Mouse (Mus musculus) neural tube, embryonic 11.5 days (tissue): Measurements from ENCODE around the gene Prokr1. TPM values are rescaled to one million over a fixed set of nuclear protein-coding genes. Genes with fewer than 3 reads are reported as not detected.
"Not testable (repeated sequence)": the region's sequence is repeated elsewhere in the genome, so short reads cannot be mapped to it uniquely, and the experiment has no call there.

Source experiments
- ATAC-seq: fragments of 200-750 bp; cut with Nextera tagmentation; 2 replicates; pipeline ENCODE4 v1.8.0; 2017; ENCODE audit warnings: moderate number of reproducible peaks, mild to moderate bottlenecking, moderate TSS enrichment, moderate library complexity; ENCODE audit not compliant: insufficient read depth, low FRiP score, low TSS enrichment
- DNase-seq: peaks from one replicate; pipeline ENCODE4 v3.0.0-alpha.2; 2015; ENCODE audit warnings: low spot score
- H3K27ac ChIP-seq: fragments of 300-500 bp; sonication (generic); 2 replicates; pipeline ENCODE4 v1.5.1; 2014; ENCODE audit warnings: low read depth, mild to moderate bottlenecking, low read length
- H3K27me3 ChIP-seq: fragments of 300-500 bp; sonication (generic); 2 replicates; pipeline ENCODE4 v1.6.1; 2014; ENCODE audit warnings: mild to moderate bottlenecking, low read length, mixed read lengths; ENCODE audit not compliant: control insufficient read depth, insufficient read depth
- H3K36me3 ChIP-seq: fragments of 300-500 bp; sonication (generic); 2 replicates; pipeline ENCODE4 v1.6.1; 2014; ENCODE audit warnings: mild to moderate bottlenecking, low read length, moderate library complexity, mixed read lengths; ENCODE audit not compliant: control insufficient read depth, insufficient read depth
- H3K4me1 ChIP-seq: fragments of 300-500 bp; sonication (generic); 2 replicates; pipeline ENCODE4 v1.6.1; 2014; ENCODE audit warnings: low read length, mixed read lengths; ENCODE audit not compliant: control insufficient read depth, insufficient read depth
- H3K4me2 ChIP-seq: fragments of 300-500 bp; sonication (generic); 2 replicates; pipeline ENCODE4 v1.6.1; 2014; ENCODE audit warnings: low read depth, mild to moderate bottlenecking, moderate library complexity
- H3K4me3 ChIP-seq: fragments of 300-500 bp; sonication (generic); 2 replicates; pipeline ENCODE4 v1.5.1; 2014; ENCODE audit warnings: low read depth, low read length
- H3K9ac ChIP-seq: fragments of 300-500 bp; sonication (generic); 2 replicates; pipeline ENCODE4 v1.6.1; 2014; ENCODE audit warnings: mild to moderate bottlenecking, low read length
- H3K9me3 ChIP-seq: fragments of 300-500 bp; sonication (generic); 2 replicates; pipeline ENCODE4 v1.6.1; 2016; ENCODE audit warnings: low read length; ENCODE audit not compliant: control insufficient read depth
- WGBS: fragments of 180-500 bp; shearing (Covaris S2); extraction: QIAGEN DNeasy Blood & Tissue Kit; methylation state at CpG from one replicate; pipeline ENCODE4 v1.1.7; 2014; 5-methylcytosine and 5-hydroxymethylcytosine counted together
- polyA plus RNA-seq: library from polyadenylated mRNA; unstranded; fragments of >200 nt; fragmentation: Nextera tagmentation; extraction: Ambion mirVana; gene quantifications from 2 replicates; pipeline ENCODE4 v1.2.1, GENCODE M21; 2014

Prokr1 gene
- polyA plus RNA-seq, 1 experiment from 2014 or later = 3.6 TPM

DNA sequence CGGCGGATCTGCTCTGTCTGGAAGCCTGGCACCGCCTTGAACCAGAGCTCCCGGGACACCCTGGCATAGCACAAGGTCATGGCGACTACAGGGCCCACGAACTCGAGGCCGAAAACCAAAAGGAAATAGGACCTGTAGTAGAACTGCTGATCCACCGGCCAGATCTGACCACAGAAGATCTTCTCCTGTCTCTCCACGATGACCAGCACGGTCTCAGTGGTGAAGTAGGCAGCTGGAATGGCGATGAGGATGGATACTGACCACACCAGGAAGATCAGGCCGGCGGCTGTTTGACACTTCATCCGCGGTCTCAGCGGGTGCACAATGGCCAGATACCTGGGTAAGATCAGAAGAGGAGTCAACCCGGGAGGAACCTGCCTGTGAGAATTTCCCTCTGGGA is 9.0 kb downstream of the Prokr1 start:
- no peaks in the 10 kb centered on the region for H3K27me3 ChIP-seq
- 88% methylated on average over 18 of the region's 18 CpGs for WGBS

DNA sequence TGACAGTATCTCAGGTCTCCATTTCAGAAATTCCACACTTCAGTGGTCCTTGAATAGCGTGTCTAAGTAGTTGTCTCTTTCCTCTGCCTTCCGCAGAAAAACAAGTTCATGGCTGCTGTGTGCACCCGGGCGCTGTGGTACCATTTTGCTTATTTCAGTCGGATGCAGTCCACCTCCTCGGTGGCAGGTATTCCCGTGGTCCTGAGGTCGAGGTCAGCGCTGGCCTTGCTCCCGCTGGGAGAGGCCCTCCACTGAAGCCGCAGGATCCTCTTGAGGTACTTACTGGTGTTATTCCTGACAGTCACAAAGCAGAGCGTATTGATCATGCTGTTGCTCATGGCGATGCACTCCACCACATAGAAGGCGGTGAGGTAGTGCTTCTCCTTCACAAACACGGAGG is 9.5 kb downstream of the Prokr1 start:
- no peaks in the 10 kb centered on the region for H3K36me3 ChIP-seq
- WGBS = 86% methylated on average over 15 of the region's 15 CpGs
- no peaks in the 10 kb centered on the region for H3K9me3 ChIP-seq
- H3K4me3 ChIP-seq = no peak overlapping the region
- H3K27ac ChIP-seq = no peak overlapping the region
- H3K9ac ChIP-seq = no peak overlapping the region
- no peak for ATAC-seq
- no peak overlapping the region for H3K4me2 ChIP-seq
- no peak for DNase-seq
- no peaks in the 10 kb centered on the region for H3K4me1 ChIP-seq
- no peaks in the 10 kb centered on the region for H3K27me3 ChIP-seq

More for the DNA sequence above, 9.0 kb downstream of the Prokr1 start:
- H3K4me1 ChIP-seq = no peaks in the 10 kb centered on the region
- H3K4me2 ChIP-seq = no peak overlapping the region
- DNase-seq (no peak), ATAC-seq (no peak)
- no peaks in the 10 kb centered on the region for H3K36me3 ChIP-seq
- H3K9ac ChIP-seq = no peak overlapping the region
- no peak overlapping the region for H3K27ac ChIP-seq
- no peak overlapping the region for H3K4me3 ChIP-seq
- no peaks in the 10 kb centered on the region for H3K9me3 ChIP-seq

DNA sequence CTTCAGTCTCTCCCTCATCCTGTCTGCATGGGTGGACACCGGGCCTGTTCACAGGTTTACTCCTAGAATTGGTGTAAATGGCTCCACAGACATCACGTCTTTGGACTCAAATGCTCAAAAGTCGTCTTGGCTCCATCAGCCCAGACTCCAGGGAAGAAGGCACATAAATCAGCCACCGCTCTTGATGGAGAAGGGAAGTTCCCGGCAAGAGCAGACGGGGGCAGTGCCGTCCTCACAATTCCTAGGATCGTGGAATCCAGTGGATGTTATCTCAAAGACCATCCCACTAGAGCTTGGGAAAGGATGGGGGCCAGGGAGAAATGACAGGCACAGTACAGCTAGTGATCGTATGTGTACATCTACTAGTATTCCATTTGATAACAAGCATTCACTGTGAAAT is 12.3 kb downstream of the Prokr1 start:
- ATAC-seq (no peak), DNase-seq (peak; percentile 36)
- Histone ChIP-seq H3K4me2 (no peak overlapping the region), H3K27me3 (no peaks in the 10 kb centered on the region), H3K9ac (no peak overlapping the region), H3K9me3 (no peaks in the 10 kb centered on the region), H3K36me3 (no peaks in the 10 kb centered on the region), H3K4me1 (no peaks in the 10 kb centered on the region), H3K27ac (no peak overlapping the region), H3K4me3 (no peak overlapping the region)
- 34% methylated on average over 9 of the region's 9 CpGs for WGBS

DNA sequence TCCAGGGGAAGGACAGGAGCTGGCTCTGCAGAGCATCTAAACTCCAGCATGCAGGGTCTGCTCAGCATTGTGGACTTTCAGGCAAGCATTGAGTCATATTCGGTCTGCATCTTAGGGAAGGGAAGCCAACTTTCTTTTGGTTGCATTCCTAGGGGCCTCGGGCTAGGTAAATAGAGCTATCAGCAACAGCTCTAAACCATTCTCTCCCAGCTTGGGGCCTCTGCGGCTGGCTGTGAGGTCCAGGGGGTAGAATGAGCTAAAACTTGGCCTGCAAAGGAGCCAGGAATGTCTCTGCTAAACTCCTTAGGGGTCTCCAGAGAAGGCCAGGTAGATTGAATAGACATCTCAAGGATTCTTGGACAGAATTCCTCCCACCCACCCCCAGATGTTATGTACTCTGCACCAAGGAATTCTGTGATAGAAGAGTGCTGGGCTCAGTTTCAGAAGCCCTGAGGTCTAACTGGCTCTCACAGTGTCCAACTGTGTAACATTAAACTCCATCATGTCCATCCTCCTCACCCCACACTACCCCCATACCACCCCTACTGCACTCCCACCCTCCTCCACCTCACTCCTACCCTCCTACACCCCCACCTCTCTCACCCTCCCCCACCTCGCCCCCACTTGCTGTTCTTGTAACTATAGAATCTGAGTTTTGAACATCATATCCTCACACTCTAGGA is 13.8 kb downstream of the Prokr1 start:
- Histone ChIP-seq H3K4me1 (no peaks in the 10 kb centered on the region), H3K27ac (no peak overlapping the region), H3K9me3 (no peaks in the 10 kb centered on the region), H3K9ac (no peak overlapping the region), H3K4me2 (no peak overlapping the region), H3K27me3 (no peaks in the 10 kb centered on the region), H3K36me3 (no peaks in the 10 kb centered on the region), H3K4me3 (no peak overlapping the region)
- WGBS = 42% methylated on average over 4 of the region's 4 CpGs
- DNase-seq (no peak), ATAC-seq (no peak)

- not testable (repeated sequence) for H3K9ac ChIP-seq, H3K27ac ChIP-seq, DNase-seq, H3K4me1 ChIP-seq, H3K4me3 ChIP-seq, H3K27me3 ChIP-seq, H3K36me3 ChIP-seq, H3K4me2 ChIP-seq, ATAC-seq, H3K9me3 ChIP-seq
Observed at GRCm38 (mm10) chr6:87571863-87572262, 18.7 kb downstream of the Prokr1 start.

- DNase-seq (no peak), ATAC-seq (no peak)
- no peak overlapping the region for H3K4me3 ChIP-seq
- no peaks in the 10 kb centered on the region for H3K4me1 ChIP-seq
- H3K4me2 ChIP-seq = no peak overlapping the region
- WGBS = 56% methylated on average over 9 of the region's 9 CpGs
- no peaks in the 10 kb centered on the region for H3K36me3 ChIP-seq
- H3K27ac ChIP-seq = no peak overlapping the region
- no peaks in the 10 kb centered on the region for H3K9me3 ChIP-seq
- no peak overlapping the region for H3K9ac ChIP-seq
- H3K27me3 ChIP-seq = no peaks in the 10 kb centered on the region
Observed at GRCm38 (mm10) chr6:87567686-87568593, 22.6 kb downstream of the Prokr1 start.

- no peak overlapping the region for H3K27ac ChIP-seq
- no peak for DNase-seq
- H3K9me3 ChIP-seq = no peaks in the 10 kb centered on the region
- no peak for ATAC-seq
- no peak overlapping the region for H3K4me2 ChIP-seq
- no peaks in the 10 kb centered on the region for H3K27me3 ChIP-seq
- H3K36me3 ChIP-seq = no peaks in the 10 kb centered on the region
- no peaks in the 10 kb centered on the region for H3K4me1 ChIP-seq
- WGBS = 84% methylated on average over 5 of the region's 5 CpGs
- H3K9ac ChIP-seq = no peak overlapping the region
- H3K4me3 ChIP-seq = no peak overlapping the region
Observed at GRCm38 (mm10) chr6:87565166-87565565, 25.4 kb downstream of the Prokr1 start.

- no peaks in the 10 kb centered on the region for H3K27me3 ChIP-seq
- ATAC-seq = no peak
- 86% methylated on average over 4 of the region's 4 CpGs for WGBS
- no peak overlapping the region for H3K4me3 ChIP-seq
- no peaks in the 10 kb centered on the region for H3K9me3 ChIP-seq
- no peak overlapping the region for H3K27ac ChIP-seq
- no peak for DNase-seq
- H3K9ac ChIP-seq = no peak overlapping the region
- H3K4me1 ChIP-seq = no peaks in the 10 kb centered on the region
- no peak overlapping the region for H3K4me2 ChIP-seq
- no peaks in the 10 kb centered on the region for H3K36me3 ChIP-seq
Observed at GRCm38 (mm10) chr6:87564356-87564755, 26.2 kb downstream of the Prokr1 start.

DNA sequence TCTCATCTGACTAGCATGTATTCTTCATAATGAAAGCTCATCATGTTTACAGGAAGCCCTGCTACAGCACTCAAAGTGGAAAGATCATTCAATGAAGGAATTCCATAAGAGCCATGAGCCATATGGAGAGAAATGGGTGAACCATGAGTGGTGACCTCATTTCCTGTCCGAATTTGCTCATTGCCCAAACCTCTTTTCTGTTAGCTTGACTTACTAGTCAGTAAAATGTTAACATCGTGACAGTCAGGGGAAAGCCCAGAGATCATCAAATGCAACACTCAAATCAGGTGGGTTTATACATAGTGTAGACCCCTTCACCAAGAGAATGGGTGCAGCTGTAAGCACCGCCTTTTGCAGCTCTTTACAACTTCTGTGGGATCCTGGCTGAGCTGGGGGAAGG is 36.8 kb downstream of the Prokr1 start:
- DNase-seq (no peak), ATAC-seq (no peak)
- no peaks in the 10 kb centered on the region for H3K9me3 ChIP-seq
- H3K9ac ChIP-seq = no peak overlapping the region
- H3K4me1 ChIP-seq = no peaks in the 10 kb centered on the region
- H3K27ac ChIP-seq = no peak overlapping the region
- H3K4me2 ChIP-seq = no peak overlapping the region
- H3K36me3 ChIP-seq = no peaks in the 10 kb centered on the region
- H3K27me3 ChIP-seq = no peaks in the 10 kb centered on the region
- 83% methylated on average over 3 of the region's 3 CpGs for WGBS
- no peak overlapping the region for H3K4me3 ChIP-seq
